Mouse (Mus musculus) bone marrow, adult 2 months (tissue): ENCODE results near the gene Nsun4.

ENCODE experiments used
- CTCF ChIP-seq: fragments of 200-500 bp; IDR thresholded peaks from 2 replicates; pipeline ENCODE4 v1.5.1; 2011; ENCODE audit warnings: low read length, control low read depth; ENCODE audit not compliant: control insufficient read depth, insufficient read depth
- POLR2A ChIP-seq: fragments of 200-500 bp; IDR thresholded peaks from 2 replicates; pipeline ENCODE4 v1.6.1; 2011; ENCODE audit warnings: low read depth, mild to moderate bottlenecking, control low read depth, low read length, borderline replicate concordance; ENCODE audit not compliant: control insufficient read depth

- no peak for TF ChIP-seq POLR2A
- TF ChIP-seq CTCF, result no peak
These were observed 22.9 kb upstream of the Nsun4 start for GRCm38 (mm10) chr4:116076369-116077231.
